Mouse (Mus musculus): ENCODE data around the gene Pik3r2. TPM values are rescaled to one million over a fixed set of nuclear protein-coding genes. Genes with fewer than 3 reads are reported as not detected.
A peak's percentile ranks its signal among the peaks of the same experiment; 100 is the strongest.

Gene Pik3r2
- polyA plus RNA-seq, 1 experiment, result 71.7 TPM

DNA sequence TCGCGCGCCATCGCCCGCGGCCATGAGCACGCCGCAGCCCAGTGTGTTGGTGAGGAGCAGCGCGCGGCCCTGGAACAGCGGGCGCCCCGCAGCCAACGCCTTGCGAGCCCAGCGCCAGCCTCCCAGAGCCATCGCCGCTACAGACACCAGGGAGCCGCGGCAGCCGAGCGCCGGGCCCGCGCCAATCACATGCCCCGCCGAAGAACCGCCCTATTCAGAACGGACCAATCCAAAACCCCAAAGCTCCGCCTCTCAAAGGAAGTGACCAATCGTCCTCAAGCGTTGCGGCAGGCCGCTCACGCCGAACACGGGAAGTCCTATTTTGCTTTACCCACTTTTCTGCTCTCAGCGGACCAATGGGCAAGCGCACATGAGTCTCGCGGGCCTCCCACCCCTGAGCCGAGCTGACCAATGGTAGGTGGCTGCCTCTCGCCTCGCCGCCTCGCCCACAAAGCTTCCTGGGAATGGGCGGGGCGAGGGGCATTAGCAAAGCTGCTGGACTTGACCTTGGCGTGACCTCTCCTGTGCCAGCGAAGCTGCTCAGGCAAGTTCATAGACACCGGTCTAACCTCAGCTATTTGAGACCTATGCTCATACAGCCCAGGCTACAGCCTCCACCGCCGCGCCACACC, 15.6 kb downstream of the Pik3r2 start, which contains the start of gene Mpv17l2:
Gene Mpv17l2, minus strand, starts transcription at position 172 of the 632 bp plus-strand sequence.
- Histone ChIP-seq H3K79me2 (ENCODE audit: control insufficient read depth, insufficient read depth) (peaks cover 25% of the 10 kb centered on the region), H3K27me3 (ENCODE audit: control insufficient read depth, insufficient read depth, insufficient read length) (no peaks in the 10 kb centered on the region), H3K36me3 (ENCODE audit: control insufficient read depth, insufficient read depth) (peaks cover 28% of the 10 kb centered on the region), H3ac (ENCODE audit: control insufficient read depth, insufficient read length, low read depth) (peak within 1 kb of the TSS; percentile 80), H3K79me3 (ENCODE audit: low read depth) (peaks cover 5% of the 10 kb centered on the region), H3K4me3 (ENCODE audit: insufficient read depth, poor library complexity, severe bottlenecking) (peak within 1 kb of the TSS; percentile 60)
- TF ChIP-seq USF1 (IDR thresholded peaks at IDR 0.05; ENCODE audit: low read depth) (peak; percentile 47), MAX (IDR thresholded peaks at IDR 0.05) (peak; percentile 69), CEBPB (IDR thresholded peaks at IDR 0.05; ENCODE audit: low read depth) (no peak)

DNA sequence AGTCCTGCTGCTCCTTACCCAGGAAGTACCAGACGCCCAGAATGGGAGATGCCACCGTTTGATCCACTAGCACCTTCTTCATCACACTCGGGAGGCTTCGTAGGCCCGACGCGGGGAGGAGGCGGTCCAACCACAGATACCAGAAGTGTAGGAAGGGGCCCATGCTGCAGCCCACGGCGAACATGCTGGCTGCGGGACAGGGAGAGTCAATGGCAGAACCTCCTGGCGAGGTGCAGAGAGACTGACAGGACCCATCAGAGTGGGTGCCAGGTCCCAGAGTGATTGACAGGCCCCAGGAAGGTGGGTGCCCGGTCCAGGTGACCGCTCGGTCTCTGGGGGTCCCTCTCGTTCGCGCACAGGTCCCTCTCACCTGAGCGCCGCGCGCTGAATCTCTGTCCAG, 16.2 kb downstream of the Pik3r2 start:
- Histone ChIP-seq H3K79me3 (ENCODE audit: low read depth) (peaks cover 4% of the 10 kb centered on the region), H3K36me3 (ENCODE audit: control insufficient read depth, insufficient read depth) (peaks cover 28% of the 10 kb centered on the region), H3ac (ENCODE audit: control insufficient read depth, insufficient read length, low read depth) (peak overlapping the region; percentile 80), H3K4me3 (ENCODE audit: insufficient read depth, poor library complexity, severe bottlenecking) (peak overlapping the region; percentile 60), H3K79me2 (ENCODE audit: control insufficient read depth, insufficient read depth) (peaks cover 24% of the 10 kb centered on the region), H3K27me3 (ENCODE audit: control insufficient read depth, insufficient read depth, insufficient read length) (no peaks in the 10 kb centered on the region)
- no peak for TF ChIP-seq MYOG (IDR thresholded peaks at IDR 0.05; ENCODE audit: control insufficient read depth, extremely low read depth, insufficient read length)
- TF ChIP-seq MYOD1 (IDR thresholded peaks at IDR 0.05; ENCODE audit: control insufficient read depth, insufficient read length, low read depth), result no peak
- no peak for TF ChIP-seq CEBPB (IDR thresholded peaks at IDR 0.05; ENCODE audit: low read depth)
- TF ChIP-seq FOSL1 (IDR thresholded peaks at IDR 0.05; ENCODE audit: insufficient read depth, low read length, poor library complexity, severe bottlenecking), result no peak
- TF ChIP-seq USF1 (IDR thresholded peaks at IDR 0.05; ENCODE audit: low read depth), result no peak
- no peak for TF ChIP-seq MAX (IDR thresholded peaks at IDR 0.05)
- no peak for TF ChIP-seq CTCF (IDR thresholded peaks at IDR 0.05; ENCODE audit: control insufficient read depth, insufficient read depth, insufficient read length)

DNA sequence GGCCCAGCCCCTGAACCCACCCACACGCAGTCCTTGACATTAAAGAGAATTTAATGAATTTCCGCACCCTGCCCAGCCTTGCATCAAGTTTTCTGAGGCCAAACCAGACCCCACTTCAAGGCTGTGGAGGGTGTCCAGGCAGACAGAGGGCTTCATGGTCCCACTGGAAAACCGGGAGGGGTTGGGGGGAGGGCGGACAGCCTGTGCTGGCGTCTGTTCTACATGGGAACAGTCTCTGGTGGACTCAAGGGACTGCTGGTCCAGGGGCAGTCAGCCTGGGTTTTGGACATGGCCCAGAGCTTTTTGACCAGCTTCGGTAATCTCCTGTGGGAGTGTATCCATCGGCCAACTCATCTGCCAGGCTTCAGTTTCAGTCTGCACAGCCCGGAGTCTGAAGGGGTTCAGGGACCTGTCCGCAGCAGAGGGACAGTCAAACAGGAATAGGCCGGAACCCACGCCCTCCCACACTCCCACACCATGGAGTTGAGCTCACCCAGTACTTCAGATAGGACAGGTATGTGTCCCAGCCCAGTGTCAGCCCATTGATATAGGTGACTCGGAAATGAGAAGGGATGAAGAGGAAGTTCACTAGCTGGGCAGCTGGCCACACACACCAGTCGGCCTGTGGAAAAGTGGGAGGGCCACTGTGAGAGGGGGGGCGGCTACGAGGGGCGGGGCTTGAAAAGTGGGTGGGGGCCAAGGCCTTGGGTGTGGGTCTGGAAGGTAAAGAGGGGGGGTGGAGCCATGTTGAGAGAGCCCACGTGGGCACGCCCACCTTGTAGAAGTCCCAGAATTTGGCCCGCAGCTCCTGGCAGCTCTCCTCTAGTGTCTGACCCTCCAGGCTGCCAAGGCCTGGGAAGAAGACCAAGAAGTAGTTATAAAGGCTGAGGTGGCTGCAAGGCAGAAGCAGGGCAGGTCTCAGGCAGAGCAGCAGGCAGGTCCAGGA, 17.6 kb downstream of the Pik3r2 start:
- no peak for TF ChIP-seq MYOD1 (IDR thresholded peaks at IDR 0.05; ENCODE audit: control insufficient read depth, insufficient read length, low read depth)
- TF ChIP-seq CTCF (IDR thresholded peaks at IDR 0.05; ENCODE audit: control insufficient read depth, insufficient read depth, insufficient read length), result no peak
- peaks cover 3% of the 10 kb centered on the region for H3K79me3 ChIP-seq (ENCODE audit: low read depth)
- no peak overlapping the region for H3K4me3 ChIP-seq (ENCODE audit: insufficient read depth, poor library complexity, severe bottlenecking)
- H3K36me3 ChIP-seq (ENCODE audit: control insufficient read depth, insufficient read depth), result peaks cover 18% of the 10 kb centered on the region
- H3K79me2 ChIP-seq (ENCODE audit: control insufficient read depth, insufficient read depth), result peaks cover 15% of the 10 kb centered on the region
- no peaks in the 10 kb centered on the region for H3K27me3 ChIP-seq (ENCODE audit: control insufficient read depth, insufficient read depth, insufficient read length)
- H3ac ChIP-seq (ENCODE audit: control insufficient read depth, insufficient read length, low read depth), result no peak overlapping the region

DNA sequence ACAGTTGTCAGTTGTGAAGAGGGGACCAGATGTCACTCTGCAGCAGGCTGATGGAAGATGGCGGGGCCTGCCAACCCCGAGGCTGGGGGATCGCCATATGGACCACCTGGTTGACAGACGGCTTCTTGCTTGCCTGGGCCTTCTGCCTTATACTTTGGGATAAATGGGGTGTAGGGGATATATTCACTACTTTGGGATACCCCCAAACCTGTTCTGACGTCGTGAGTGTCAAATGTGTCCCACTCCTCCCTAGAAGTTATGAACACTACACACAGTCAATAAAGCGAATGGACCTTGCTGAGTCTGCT, 18.3 kb downstream of the Pik3r2 start:
- Histone ChIP-seq H3K36me3 (ENCODE audit: control insufficient read depth, insufficient read depth) (peaks cover 17% of the 10 kb centered on the region), H3K27me3 (ENCODE audit: control insufficient read depth, insufficient read depth, insufficient read length) (no peaks in the 10 kb centered on the region), H3ac (ENCODE audit: control insufficient read depth, insufficient read length, low read depth) (no peak overlapping the region), H3K79me2 (ENCODE audit: control insufficient read depth, insufficient read depth) (peaks cover 15% of the 10 kb centered on the region), H3K4me3 (ENCODE audit: insufficient read depth, poor library complexity, severe bottlenecking) (no peak overlapping the region), H3K79me3 (ENCODE audit: low read depth) (peaks cover 3% of the 10 kb centered on the region)
- TF ChIP-seq MYOG (IDR thresholded peaks at IDR 0.05; ENCODE audit: control insufficient read depth, extremely low read depth, insufficient read length), result no peak
- no peak for TF ChIP-seq USF1 (IDR thresholded peaks at IDR 0.05; ENCODE audit: low read depth)
- TF ChIP-seq CEBPB (IDR thresholded peaks at IDR 0.05; ENCODE audit: low read depth), result no peak
- no peak for TF ChIP-seq CTCF (IDR thresholded peaks at IDR 0.05; ENCODE audit: control insufficient read depth, insufficient read depth, insufficient read length)
- no peak for TF ChIP-seq MYOD1 (IDR thresholded peaks at IDR 0.05; ENCODE audit: control insufficient read depth, insufficient read length, low read depth)
- no peak for TF ChIP-seq FOSL1 (IDR thresholded peaks at IDR 0.05; ENCODE audit: insufficient read depth, low read length, poor library complexity, severe bottlenecking)
- TF ChIP-seq MAX (IDR thresholded peaks at IDR 0.05), result no peak

DNA sequence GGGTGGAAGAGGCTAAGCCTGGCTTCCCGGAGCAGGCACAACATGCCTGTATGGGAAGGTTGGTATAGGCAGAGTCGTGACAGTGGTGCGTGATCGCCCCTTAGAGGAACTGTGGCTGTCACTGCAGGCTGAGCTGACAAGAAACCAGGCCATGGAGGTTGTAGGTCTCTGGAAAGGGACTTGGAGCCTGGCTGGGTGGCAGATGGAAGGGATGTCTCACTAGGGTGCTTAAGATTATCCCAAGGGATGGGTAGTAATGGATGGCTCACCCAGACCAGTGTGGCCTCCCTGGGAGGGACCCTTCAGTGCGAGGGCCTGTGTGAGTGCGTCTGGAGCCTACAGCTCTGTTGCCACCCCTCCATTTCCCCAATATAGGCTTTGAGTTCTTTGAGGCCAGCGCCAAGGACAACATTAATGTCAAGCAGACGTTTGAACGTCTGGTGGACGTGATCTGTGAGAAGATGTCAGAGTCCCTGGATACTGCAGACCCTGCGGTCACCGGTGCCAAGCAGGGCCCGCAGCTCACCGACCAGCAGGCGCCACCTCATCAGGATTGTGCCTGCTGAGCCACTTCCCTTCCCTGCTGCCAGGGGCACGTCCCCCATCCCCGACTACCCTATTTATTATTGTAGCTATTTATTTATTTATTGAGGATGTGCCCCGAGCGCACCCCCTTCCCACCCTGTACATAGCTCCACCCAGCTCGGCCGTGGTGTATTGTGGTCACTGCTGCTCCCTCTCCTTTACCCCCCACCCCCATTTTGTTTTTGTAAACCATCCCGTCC, 18.8 kb downstream of the Pik3r2 start:
- Histone ChIP-seq H3K79me2 (ENCODE audit: control insufficient read depth, insufficient read depth) (peaks cover 15% of the 10 kb centered on the region), H3K36me3 (ENCODE audit: control insufficient read depth, insufficient read depth) (peaks cover 12% of the 10 kb centered on the region), H3ac (ENCODE audit: control insufficient read depth, insufficient read length, low read depth) (no peak overlapping the region), H3K4me3 (ENCODE audit: insufficient read depth, poor library complexity, severe bottlenecking) (no peak overlapping the region), H3K79me3 (ENCODE audit: low read depth) (peaks cover 3% of the 10 kb centered on the region), H3K27me3 (ENCODE audit: control insufficient read depth, insufficient read depth, insufficient read length) (no peaks in the 10 kb centered on the region)
- peak; percentile 43 for TF ChIP-seq CTCF (IDR thresholded peaks at IDR 0.05; ENCODE audit: control insufficient read depth, insufficient read depth, insufficient read length)
- TF ChIP-seq CEBPB (IDR thresholded peaks at IDR 0.05; ENCODE audit: low read depth), result no peak
